Mouse (Mus musculus): ENCODE measurements around the gene Enpp6.
A peak's percentile ranks its signal among the peaks of the same experiment; 100 is the strongest.

Gene Enpp6

DNA sequence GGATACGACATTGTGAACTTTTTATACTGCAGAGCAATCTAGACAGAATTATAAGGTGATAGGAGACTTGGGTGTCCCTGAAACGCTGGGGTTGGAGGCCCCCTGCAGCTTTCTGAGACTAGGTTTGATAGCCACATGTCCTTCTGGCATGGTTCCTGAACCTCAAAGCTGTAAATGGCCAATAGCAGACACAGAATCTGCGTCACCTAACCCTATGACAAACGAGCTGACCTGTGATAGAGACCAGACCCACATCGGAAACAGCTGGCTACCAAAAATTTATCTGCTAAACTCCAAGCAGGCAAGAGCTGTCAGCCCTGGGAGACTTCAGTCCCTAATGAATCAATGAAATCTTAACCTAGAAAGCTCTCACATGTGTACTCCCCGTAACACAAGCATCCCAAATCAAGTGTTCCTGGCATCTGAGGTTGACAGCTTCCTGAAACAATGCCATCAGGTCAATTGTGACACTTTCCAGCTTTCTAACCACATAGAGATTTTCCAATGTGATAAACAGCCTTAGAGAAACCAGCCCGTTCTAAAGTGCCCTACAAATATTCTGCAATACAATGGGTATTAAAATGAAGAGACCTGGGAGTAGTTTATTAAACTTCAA, 74.5 kb downstream of the Enpp6 start:
- no peak for DNase-seq (ENCODE audit: low spot score)

DNA sequence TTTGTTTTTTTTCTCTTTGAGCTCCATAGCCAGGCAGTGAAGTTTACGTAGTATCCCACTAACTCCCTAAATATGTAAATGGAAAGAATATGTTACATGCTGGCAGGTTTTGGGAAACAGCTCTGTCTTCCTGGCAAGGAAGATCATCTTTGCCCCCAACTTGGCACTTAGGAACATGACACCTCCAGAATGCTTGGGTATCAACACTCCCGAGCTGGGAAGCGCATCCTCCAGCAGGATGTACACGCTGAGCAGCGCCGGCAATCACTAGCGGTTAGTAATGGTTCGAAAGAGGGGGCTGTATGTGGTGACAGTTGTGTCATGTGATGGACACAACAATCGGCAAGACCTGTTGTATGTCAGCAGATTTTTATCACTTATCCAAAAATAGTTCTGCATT, 80.4 kb downstream of the Enpp6 start:
- no peak for DNase-seq (ENCODE audit: low spot score)

DNA sequence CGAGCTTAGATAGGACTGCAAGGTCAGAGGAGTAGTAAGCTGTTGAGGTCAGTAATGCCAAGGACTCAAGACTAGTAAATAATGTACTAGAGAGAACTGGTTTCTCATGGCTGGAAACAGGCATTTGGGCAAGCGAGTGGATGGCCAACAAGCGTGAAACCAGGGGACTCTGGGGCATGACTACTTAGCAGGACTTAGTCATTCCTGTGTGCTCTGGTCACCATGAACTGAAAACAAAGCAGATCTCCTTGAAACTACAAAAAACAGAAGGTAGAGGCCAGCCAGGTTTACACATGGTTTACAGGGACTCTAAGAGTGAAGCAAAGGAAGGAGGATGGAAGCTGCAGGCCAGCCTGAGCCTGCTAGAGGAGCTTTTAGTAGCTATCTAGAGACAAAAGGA, 82.9 kb downstream of the Enpp6 start:
- DNase-seq (ENCODE audit: low spot score): no peak

DNA sequence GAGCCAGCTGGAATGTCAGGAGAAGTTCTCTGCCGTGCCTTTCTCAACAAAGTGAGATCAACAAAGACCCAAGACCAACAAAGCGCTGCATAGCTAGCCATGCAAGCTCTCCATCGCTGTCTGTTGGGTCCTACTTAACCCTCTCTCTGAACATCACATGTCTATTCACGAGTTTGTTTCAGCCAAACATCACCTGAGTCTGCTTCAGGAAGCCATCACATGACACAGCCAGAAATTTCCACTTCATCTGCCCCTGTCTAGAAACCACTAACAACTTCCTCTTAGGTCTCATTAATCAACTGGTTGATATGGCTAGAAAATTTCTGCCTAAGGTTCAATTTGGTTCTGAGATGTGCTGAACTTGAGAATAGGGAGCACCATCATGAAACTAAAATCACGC, 85.3 kb downstream of the Enpp6 start:
- no peak for DNase-seq (ENCODE audit: low spot score)

DNA sequence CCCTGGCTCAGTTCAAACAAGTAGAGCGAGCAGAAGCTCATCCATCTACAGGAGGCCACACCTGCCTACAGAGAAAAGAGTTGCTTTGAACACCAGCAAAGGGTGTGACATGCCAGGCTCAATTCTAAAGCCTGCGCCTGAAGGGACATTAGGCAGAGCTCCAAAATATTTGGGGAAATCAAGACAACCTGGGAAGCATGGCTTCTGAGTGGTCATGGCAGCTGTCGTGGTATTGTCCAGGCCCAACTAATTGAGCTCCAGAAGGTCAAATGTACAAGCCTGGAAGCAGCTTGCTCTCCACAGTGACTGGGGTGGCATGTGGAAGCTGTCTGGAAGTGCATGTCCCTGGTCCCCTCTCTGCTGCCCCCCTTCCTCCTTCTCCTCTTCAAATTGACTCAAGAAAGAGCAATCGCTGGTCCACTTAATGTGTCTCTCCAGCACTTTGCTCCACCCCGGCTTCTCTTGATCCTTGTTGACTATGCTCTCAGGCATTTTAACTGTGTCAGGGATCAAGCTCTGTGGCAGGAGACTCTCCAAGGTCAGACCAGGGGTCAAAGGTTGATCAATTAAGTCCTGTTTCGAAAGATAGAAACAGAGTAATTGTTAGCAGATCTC, 89.4 kb downstream of the Enpp6 start:
- peak; percentile 52 for DNase-seq (ENCODE audit: low spot score)

DNA sequence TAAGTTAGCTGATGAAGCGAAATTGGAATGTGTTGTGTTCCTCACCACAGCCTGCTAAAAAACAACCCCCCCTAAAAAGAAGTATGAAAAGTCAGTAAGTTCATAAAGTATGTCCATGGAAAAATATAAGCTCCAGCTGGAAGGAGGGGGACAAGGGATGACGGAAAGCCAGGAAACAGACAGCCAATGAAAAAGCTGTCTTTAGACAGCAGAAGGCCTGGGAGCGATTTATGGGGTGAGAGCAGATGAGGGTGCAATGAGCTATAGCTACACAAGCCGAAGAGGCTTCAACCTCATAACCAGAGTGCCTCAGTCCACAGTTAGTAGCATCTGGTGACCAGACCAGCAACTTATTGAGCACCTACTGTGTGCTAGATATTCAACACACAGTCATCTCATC, 93.3 kb downstream of the Enpp6 start:
- peak; percentile 6 for DNase-seq (ENCODE audit: low spot score)

DNA sequence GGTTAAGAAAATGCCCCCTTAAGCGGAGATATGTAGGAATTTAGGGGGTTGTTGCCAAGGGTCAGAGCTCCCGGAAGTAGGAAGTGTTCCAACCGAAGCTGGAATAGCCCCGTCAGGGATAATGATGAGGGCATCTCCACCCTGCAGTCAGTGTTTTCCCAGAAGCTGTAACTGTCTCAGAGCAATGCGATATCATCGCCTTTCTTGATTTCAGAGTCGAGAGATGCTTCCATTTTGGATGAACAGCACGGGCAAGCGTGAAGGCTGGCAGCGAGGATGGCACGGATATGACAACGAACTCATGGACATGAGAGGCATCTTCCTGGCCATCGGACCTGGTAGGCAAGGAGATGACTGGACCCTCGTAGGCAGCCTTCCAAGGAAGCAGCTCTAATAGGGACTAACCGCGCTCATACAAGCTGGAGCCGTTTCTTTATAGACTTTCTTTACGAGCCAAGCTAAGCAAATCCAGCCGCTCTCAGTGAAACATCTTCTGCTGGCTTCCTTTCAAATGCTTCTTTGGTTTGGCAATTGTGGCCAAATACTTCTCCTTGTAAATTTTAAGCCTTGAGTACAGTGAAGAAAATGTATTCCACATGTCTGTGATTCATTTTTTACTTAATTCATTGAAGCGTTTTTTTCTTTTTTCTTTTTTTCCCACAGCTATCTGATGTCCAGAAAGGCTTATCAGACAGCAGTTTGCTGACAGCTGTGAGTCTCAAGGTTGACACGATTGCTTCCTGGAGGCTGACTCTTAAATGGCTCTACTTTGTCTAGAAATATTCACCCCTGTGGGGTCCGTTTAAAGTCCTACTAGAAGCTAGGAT, 95.7 kb downstream of the Enpp6 start:
- DNase-seq (ENCODE audit: low spot score): no peak

DNA sequence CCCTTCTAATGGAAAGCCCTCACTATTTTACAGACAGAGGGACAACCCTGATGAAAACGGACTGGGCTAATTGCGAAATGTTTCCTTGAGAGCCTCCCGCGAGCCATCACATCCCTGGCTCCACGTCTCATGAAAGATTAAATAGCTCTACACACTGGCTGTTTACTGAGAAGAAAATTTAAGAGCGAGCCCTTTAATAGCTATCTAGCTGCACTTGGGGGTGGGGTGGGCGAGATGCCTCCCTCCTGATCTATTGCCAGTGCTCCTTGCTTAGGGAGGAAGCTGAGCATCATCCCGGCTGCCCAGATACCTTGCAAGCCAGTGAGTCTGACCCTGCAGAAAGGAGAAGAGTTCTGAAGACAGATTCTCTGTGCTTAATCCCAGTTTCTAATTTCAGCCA, 103.3 kb downstream of the Enpp6 start:
- no peak for DNase-seq (ENCODE audit: low spot score)

DNA sequence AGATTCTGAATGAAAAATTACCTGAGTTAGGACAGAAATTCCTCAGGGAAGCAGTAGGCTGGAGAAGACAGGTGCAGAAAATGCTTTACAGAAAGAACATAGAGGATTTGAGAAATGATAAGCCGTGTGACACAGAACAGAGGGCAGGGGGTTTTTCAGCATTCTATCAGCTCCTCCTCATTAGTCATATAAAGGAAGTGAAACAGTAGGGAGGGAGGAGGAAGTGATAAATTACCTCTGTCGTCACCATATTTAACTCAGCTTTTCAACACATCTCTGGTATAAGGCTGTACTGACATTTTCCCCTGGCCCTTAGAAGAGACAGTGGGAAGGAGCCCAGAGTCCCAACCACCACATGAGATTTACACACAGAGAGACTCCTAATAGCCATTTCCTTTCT, 118.9 kb downstream of the Enpp6 start:
- DNase-seq (ENCODE audit: low spot score): no peak

DNA sequence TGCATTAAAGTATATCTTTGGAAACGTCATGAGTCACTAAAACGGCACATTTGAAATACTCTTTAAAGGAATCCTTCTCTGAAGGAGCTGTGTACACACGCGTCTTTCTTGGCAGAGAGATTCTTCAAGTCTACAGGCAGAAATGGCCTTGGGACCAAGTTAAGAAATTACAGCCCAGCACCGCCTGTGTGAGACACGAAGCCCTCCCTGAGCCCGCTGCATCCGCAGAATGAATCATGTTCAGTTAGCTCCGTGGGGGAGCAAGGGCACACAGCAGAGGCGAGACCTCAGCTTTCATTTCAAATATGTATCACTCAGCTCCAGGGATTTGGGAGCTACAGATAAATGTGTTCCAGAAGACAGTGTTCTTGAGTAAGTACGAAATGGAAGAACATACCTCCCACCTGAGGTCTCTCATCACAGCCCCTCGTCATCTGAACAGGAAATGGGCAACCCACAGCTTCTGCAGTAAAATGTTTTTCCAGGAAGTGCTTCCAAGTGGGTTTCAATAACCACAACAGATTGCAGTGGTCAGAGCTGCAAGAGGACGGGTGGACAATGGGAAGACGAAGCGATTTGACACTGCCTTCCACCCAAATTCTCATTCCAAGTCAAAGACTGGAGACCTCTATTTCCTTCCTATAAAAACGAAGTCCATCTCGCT, 127.6 kb downstream of the Enpp6 start:
- DNase-seq (ENCODE audit: low spot score): no peak

DNA sequence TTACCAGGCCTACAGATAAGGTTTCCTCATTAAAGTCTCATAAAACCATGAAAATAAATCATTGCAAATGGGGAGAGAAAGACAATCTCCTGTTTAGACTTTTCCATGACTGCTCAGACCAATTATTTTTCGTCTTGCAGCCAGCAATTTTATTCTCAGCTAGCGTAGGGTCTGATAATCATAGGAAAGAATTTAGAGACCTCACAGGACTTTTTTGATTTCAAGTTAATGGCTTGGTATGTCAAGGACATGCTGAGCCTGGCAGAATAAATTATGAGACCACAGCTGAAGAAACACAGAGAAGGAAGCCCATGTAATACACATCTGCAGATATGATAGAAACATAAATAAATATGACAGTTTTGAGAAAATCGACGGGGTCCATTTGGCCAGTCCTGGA, 130.6 kb downstream of the Enpp6 start:
- DNase-seq (ENCODE audit: low spot score): no peak

DNA sequence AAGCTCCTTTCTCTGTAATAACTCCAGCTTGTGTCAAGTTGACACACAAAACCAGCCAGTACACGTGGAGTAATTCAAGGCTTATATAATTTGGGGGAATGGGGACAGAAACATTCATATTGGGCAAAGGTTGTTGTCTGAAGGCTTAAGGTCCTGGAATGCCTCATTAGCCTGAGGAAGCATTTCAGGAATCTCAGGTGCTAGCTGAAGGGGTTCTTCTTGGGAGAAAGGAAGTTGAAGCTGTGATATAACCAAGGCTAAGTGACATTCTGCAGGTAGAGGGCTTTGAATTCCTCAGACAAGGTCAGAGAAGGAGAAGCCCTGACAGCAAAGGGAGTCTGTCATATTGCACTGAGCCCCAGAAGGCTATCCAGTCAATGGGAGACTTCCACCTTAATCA, 133.2 kb downstream of the Enpp6 start:
- no peak for DNase-seq (ENCODE audit: low spot score)

DNA sequence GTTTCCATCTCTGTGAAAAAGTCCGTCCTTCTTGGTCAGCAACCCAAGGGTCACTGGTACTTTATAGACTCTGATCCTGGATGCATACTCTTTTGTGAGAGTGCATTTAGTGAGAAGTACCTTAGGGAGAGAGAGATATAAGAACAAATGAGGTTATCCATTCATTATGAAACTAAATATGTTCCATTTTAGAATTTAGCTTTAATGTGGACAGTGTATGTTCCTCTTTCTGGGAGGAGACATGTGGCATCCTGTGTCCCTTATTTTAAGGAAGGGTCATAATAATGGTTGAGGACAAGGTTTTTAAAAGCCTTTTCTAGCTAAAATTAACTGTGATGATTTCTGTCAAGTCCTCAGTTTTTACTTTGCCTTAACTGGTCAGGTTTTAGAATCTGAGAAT, 142.2 kb downstream of the Enpp6 start:
- no peak for DNase-seq (ENCODE audit: low spot score)

DNA sequence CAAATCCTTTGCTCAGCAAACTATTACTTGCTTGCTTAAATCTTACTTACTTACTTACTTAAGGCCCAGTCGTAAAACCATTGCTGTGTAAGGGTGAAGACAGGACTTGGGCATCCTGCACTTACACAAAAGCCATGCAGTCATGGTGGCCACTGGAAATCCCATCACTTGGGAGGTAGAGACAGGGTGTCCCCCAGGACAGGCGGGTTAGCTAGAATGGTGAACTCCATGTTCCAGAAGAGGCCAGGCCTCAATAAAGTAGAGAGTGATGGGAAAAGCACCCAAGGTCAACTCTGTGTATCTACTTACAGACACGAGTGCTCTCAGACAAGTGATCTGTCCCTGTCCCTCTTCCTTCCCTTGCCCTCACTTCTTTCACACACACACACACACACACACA, 146.7 kb downstream of the Enpp6 start:
- no peak for DNase-seq (ENCODE audit: low spot score)

DNA sequence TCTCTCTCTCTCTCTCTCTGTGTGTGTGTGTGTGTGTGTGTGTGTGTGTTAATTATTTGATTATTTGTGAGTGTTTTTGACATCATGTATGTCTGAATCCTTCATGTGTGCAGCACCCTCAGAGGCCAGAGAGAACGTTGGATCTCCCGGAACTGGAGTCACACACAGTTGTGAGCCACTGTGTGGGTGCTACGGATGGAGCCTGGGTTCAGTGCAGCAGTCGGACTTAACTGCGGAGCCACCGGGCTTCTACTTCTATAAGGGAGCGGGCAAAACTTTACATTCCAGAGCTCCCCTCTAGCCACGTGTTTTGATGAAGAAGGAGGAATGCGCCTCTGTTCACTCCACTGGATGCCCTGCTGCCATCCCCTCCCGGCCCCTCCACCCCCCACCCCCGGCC, 148.0 kb downstream of the Enpp6 start:
- DNase-seq (ENCODE audit: low spot score): peak; percentile 11

DNA sequence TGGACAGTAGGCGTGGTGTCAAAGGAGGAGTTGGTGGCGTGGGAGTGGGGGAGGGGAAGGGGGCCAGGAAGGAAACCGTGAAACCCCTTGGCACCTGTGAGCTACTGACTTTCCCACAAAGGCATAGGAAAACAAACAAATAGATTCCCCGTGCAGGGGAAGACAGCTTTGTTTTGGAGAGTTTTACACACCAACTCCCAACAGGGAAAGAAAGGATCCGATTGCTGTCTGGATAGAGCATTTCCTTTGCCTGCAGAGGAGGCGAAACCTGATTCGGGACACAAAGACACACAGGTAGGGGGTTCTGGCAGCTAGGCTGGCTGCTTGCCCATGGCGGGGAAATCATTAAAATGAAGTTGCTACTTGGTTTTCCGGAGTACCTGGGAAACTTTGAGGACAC, 148.9 kb downstream of the Enpp6 start:
- peak; percentile 8 for DNase-seq (ENCODE audit: low spot score)

DNA sequence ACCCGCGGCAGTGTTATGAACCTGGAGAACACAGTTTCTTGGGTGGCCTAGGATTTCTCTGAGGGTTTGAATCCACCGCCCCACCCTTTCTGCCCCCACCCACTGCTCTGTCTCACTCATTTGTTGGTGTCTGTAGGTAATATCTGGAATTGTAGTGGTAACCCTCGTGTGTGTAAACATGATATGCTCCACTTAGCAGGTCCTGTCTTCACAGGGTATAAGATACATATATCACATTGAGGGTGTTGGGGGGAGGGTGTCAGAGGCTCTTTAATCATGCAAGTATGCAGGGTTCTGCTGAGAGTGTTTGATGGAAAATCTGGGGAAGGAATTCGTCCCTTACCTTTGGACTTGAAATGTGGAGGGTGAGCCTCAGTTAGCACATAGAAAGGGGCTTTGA, 149.4 kb downstream of the Enpp6 start:
- no peak for DNase-seq (ENCODE audit: low spot score)

DNA sequence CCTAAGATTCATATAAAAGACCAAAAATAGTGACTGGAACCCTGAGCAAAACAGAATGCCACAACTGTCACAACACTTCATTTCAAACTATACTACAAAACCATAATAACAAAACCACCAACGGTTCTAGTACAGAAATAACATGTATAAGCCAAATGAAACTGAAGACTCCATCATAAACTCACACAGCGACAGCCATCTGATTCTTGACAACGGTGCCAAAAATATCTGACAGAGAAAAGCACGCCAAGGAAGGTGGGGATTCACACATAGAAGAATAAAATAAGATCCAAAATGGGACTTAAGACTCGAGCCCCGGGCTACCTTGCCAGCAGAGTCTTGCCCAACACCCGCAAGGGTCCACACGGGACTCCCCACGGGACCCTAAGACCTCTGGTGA, 158.6 kb downstream of the Enpp6 start:
- no peak for DNase-seq (ENCODE audit: low spot score)
